Mouse (Mus musculus): ENCODE data around the gene Clec2h.

DNA sequence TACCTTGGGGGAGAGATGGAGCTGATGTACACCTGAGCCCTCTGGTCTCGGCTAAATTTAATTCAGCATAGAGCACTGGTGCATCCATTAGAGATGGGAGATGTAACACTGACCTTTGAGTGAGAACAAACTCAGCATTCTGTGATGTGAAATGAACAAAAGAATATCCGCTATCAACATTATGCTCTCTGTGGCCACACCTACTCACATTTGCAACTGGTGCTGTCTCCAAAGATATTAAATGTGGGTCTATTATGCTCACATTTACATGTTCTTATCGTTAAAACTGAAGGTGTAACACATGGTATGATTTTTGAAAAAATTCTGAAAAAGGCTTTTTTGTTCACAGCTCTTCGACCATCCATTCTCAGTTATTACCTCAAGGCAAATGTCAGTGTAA lies 60.8 kb downstream of the Clec2h start, which contains the start of gene Klrb1:
- TF ChIP-seq CTCF (IDR thresholded peaks at IDR 0.05; ENCODE audit: borderline replicate concordance, control insufficient read depth, extremely low read depth, insufficient read depth, low read length, poor library complexity), result no peak
- TF ChIP-seq POLR2A (IDR thresholded peaks at IDR 0.05; ENCODE audit: control insufficient read depth, extremely low read depth, insufficient read depth, low read length, poor library complexity), result no peak
